Mouse (Mus musculus) megakaryocyte, adult 5-6 weeks (primary cell): ENCODE results near the gene Vax1. TPM values are rescaled to one million over a fixed set of nuclear protein-coding genes. Genes with fewer than 3 reads are reported as not detected.

Source experiments
- ATAC-seq: 2 replicates; pipeline ENCODE4 v1.8.0; 2016; ENCODE audit warnings: mild to moderate bottlenecking, inconsistent platforms; ENCODE audit not compliant: poor library complexity, severe bottlenecking
- total RNA-seq, 2 experiments: library from RNA; stranded (forward) in 1 of 2; stranded (reverse) in 1 of 2; fragments of 153-499, 151-499 nt in 1 of 2; fragments of 221-1000, 200-1000 nt in 1 of 2; gene quantifications; 2 replicates each; pipeline versions ENCODE4 v1.2.3 to v1.2.4; 2015 to 2017

Vax1 gene
- total RNA-seq, 2 experiments from 2014 or later: not detected

DNA sequence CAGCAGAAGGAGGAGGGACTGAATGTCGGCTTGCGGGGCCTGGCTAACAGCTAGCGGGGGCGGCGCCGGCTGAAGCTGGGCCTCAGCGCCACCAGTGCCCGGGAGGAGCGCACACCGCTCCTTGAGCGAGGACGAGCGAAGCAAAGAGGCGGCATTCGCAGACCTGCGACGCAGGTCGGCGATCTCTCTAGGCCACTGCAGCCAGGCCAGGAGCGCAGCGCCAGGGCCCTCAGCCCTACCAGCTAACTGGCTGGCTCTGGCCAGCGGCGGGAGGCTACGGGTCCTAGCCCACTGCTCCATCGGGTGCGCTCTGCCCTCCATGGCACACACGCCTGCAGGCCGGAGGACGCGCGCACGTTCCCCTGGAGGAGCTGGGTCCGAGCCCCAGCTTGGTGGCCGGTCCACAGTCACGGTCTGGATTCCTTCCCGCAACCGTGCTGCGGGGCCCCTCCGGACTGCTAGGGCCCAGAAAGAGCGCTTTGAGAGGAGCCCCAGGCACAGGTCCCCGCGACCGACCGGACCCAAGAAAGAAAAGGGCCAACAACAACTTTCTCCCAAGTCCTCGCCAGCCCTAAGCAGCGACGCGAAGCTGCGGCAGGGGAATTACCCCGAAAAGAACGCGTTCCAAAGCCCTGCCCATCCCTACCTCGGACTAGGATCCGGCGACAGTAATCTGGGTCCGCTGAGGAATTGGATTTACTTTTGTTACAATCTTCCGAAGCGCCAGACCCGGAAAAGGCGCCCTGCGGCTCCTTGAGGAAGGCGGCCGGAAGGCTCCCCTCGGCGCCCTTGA lies 517 bp downstream of the Vax1 start:
- ATAC-seq: no peak

DNA sequence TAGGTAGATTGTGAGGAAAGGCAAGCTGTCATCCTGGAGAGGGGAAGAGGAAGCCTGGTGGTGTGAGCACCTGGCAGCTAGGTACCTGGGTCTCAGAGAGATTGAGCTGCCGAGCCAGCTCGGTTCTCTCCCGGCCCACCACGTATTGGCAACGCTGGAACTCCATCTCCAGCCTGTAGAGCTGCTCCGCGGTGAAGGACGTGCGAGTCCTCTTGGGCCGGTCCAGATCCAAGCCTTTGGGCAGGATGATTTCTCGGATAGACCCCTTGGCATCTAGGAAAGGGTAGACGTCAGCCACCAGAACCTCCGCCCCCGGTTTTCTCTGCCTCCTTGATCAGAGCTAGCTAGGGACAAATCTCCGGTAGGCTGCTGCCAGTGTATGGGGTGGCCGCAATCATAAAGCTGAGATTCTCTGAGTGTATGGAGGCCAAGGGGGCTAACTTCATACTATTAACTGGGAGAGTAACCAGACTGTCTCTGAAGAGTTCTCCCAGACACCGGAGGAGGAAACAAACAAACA lies 1.4 kb downstream of the Vax1 start:
- ATAC-seq: no peak

DNA sequence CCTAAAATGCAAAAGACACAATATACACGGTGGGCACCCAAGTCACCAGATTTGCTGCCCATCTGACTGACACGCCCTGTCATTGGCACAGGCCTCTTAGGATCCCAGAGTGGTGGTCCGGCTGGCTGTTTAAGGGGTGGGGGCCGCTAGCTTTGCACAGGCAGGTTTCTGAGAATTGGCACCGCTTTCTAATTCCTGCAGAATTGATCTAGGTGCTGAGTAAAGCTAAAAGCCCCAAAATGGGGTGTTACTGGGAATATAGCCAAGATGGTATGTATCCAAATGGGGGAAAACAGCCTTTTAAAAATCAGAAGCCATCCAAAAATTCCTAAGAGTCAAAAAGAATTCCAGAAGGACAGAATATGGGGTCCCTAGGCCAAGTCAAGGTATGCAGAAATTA lies 2.0 kb downstream of the Vax1 start:
- ATAC-seq: no peak

DNA sequence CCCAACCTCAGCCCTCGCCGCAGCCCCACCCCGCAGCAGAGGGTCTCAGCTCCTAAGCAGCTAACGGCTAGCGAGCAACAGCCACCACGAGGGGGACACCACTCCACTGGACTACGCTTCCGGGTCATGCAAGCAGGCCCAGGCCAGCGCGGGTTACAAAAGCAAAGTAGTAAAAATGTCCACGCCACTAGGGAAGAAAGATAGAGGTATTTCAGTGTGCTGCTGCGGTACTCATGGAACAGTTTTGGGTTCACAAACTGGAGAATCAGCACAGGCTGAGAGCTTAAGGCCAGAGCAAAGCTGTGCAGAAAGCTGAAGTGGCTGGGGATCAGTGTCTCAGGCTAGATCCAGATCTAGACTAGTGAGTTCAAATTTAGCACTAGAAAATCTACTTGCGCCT lies 3.0 kb downstream of the Vax1 start:
- no peak for ATAC-seq

DNA sequence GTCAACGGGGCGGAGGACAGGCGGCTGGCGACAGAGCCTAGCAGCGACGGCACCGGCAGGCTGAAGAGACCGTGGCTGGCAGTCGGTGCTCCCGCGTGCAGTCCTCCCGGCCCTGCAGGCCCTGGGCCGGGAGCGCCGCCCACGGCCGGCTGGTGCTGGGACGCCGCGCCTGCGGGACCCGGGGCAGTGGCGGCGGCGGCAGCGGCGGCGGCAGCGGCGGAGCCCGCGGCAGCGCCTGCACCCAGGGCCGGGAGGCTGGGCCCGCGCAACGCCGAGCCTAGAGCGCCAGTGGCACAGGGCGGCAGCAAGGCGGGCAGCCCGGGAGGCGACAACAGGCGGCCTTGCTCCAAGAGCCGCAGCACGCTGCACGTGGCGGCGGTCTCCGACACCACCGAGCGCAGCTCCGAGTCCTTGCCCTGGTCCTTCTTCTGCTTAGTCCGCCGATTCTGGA lies 3.5 kb downstream of the Vax1 start:
- ATAC-seq: no peak

DNA sequence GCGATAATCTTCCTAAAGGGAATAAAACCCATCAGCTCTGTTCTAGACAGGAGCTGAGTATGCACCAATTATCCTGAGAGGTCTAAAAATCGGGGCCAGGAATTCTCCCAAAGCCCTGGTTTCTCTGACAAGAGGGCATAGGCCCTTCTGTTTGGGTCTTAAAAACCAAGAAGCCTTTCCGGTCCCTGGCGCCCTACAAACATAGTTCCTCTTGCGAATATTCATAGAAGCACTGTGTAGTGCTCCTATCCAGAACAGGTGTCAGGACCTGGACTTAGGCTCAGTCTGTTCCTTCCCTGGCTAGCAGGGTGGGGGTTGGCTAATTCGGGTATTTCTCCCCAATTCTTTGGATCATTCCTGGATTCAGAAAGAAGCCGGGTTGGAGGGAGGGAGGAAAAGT lies 4.3 kb downstream of the Vax1 start:
- no peak for ATAC-seq

DNA sequence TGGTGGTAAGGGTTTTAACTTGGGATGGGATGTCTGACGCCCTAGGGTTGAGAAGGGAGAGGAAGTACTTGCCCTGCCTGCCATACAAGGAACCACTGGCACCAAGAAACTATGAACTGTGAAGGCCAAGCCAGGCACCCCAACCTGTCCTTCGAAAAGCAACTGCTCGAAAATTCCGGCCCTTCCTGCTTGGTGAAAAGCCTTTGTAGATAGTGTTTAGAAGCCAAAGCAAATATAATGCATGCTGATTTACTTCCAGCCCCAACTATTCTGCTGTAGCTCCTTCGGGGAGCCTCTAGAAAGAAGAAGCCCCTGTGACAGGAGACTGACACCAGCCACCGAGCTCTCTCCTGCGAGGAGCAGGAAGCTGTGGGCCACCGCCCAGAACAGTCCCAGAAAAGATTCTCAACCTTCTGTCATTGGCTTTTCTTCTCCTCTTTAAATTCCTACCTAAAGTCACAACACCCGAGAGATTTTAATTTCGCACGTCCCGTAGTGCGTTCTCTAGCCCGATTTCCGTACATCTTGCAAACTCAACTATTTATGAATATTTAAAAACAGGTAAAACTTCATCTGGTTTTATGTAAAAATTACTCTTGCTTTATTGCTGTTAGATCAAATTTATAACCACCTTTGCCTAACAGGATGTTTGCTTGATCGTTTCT lies 4.8 kb downstream of the Vax1 start:
- ATAC-seq: no peak

DNA sequence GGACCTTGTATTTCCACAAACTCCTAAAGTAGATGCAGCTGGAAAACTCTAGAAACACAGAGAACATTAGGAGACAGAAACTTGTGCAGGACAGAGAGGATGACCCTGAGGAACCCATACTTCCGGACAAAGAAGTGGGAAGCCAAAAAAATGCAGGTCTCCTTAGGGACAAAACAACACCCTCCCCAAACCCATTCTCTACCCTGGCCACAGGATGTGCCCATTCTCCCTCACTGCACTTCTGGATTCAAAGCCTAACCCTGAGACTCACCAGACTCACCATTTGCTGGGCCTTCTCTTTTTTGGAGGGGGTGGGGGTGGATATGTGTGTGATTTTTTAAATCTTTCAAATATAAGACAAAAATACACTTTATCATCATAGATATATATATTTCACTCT lies 5.7 kb downstream of the Vax1 start:
- ATAC-seq: no peak

DNA sequence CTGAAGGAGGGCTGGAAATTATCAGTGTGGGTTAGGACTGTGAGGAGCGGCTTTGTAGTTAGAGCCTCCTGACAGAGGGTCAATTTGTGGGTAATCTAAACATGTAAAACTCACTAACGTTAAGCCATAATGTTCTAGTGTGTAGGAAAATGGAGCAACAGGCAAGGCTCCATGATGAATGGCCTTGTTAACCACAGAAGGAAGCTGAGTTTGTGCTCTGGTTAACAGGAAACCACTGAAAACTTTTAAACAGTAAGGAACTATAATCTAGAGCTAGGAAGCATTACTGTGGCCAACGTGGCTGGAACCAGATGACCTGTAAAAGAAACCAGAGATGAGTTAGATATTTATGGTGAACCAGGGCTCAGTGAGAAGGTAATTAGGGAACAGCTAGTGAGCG lies 13.2 kb downstream of the Vax1 start:
- no peak for ATAC-seq

DNA sequence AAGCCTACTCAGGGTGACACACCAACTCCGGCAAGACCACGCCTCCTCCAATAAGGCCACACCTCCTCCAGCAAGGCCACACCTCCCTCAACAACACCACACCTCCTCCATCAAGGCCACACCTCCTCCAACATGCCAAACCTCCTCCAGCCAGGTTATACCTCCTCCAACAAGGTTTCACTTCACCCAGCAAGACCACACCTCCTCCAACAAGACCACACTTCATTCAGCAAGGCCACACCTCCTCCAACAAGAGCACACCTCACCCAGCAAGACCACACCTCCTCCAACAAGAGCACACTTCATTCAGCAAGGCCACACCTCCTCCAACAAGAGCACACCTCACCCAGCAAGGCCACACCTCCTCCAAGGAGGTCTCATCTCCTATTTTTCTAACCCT lies 15.7 kb downstream of the Vax1 start:
- ATAC-seq: no peak

DNA sequence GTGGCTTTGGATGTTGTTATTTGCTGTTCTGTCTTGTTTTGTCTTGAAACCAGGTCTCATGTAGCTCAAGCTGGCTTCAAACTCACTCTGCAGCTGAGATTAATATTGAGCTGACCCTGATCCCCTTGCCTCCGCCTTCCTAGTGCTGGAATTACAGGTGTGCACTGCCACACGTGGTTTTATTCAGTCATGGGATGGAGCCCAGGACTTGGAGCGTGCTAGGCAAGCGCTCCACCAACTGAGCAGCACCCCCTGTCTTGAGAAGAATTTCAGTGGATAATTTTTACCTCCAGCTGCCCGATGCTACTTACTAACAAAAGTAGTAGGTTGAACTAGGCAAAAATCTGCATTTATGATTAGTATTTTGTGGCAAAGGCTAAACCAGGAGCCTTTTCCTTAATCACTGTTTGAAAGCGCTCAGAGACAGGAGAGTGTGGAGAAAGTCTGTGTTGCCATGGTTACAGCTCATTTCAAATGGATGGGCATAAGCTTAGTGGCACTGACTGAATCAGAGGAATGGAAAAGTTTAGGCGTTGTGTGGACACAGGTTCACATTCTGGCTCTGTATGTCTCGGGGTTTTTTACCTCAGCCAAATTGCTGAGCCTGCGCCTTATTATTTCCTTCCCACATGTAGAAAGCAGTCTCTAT lies 24.2 kb downstream of the Vax1 start:
- no peak for ATAC-seq

DNA sequence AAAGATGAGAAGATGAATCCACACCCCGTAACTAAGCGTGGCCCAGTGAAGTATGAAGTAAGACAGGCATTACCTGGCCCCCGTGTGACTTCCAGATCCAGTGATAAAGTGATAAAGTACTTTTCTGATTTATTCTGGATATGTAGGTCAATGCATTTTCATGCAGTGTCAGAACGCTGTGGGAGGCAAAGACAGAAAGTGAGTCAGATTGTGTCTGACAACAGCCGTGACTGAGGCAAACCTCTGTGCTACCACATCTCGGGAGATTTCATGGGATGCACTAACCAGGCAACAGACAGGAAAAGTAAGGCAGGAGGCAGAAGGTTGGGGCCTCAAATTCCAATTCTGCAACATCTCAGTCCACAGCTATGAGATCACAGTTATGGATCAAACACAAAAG lies 24.8 kb downstream of the Vax1 start:
- no peak for ATAC-seq

DNA sequence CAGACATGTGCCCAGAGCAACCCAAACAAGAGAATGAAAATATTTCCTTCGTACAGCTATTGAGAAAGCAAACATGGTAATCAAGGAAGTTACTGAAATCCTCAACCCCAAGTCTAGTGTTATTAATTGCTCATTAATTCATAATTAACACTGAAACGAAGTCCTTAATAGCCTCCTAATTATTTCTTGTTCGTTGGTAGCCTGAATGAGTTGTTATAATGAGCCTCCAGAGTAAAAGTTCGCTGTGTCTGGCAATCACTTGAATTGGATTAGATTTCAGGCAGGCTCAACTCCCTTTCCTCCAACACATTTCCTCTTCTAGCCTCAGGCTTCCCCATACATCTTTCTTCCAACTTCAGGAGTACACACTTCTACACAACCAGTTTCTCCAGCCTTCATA lies 27.6 kb downstream of the Vax1 start:
- no peak for ATAC-seq

DNA sequence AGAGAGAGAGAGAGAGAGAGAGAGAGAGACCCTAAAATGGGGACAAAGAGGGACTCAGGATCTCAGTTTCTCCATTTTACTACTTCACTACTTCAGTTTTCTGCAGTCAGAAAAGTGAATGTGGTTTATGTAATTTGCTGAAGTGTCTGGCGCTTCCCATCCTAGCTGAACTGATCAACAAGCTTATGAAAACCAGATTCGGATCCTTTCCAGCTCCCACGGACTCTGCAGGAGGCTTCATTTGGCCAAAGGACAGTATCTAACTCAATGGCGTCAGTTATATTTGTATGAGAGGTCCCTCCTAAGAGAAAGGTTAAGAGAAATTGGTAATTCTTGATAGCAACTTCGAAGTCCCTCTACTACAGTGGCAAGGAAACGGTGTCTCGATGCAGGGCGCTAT lies 34.5 kb downstream of the Vax1 start:
- no peak for ATAC-seq

DNA sequence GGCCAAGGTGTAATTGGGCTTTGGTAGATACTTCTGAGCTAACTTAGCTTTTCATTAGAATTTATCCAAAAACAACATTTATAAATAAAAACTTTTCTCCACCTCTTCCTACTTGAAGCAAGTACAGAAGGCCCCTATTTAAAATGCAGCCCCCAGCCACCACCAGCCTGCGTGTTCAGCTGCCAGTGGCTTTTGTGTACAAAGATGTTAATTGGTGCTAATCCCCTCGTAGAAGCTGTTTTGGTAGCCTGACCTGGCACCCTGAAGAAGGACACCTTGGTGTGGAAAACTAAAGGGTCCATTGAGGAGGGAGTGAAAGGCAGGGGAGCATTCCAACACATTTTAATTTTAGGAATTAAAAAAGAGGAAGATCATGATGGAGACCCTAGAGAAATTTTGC lies 34.9 kb downstream of the Vax1 start:
- no peak for ATAC-seq

DNA sequence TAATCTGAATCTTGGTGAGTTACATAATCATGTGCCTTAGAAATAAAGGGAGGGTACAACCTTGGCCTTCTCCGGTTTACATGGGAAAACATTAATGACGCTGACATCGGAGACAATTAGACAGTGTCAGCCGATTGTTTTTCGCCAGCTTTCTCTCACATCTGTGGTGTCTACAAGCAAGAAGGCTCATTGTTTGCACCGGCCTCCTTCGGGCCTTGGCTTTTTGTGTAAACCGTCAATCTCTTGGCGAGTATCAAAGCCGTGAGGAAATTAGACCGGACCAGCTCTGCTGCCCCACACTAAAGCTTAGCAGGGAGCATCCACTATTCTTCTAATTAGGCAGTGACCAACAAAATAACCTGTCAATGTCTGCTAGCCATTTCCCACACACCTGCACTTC lies 36.7 kb downstream of the Vax1 start:
- ATAC-seq: no peak

DNA sequence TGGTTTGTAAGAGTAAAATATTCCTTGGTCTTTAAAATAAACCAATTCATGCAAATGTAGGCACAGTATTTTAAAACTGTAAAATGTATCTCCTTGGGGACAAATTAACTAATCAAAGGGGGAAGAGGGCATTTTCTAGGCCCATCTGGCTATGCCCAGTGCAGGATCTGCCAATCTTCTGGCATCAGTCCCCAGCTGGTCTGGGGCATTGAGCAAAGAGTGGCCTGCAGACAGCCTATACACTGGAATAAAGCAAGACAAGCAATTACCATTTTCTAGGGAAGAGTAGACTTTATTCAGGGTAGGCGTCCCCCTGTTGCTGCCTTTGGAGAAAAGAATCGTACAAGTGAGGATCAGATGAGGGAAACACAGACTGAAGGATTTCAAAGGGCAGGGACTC lies 40.2 kb downstream of the Vax1 start:
- ATAC-seq: no peak

DNA sequence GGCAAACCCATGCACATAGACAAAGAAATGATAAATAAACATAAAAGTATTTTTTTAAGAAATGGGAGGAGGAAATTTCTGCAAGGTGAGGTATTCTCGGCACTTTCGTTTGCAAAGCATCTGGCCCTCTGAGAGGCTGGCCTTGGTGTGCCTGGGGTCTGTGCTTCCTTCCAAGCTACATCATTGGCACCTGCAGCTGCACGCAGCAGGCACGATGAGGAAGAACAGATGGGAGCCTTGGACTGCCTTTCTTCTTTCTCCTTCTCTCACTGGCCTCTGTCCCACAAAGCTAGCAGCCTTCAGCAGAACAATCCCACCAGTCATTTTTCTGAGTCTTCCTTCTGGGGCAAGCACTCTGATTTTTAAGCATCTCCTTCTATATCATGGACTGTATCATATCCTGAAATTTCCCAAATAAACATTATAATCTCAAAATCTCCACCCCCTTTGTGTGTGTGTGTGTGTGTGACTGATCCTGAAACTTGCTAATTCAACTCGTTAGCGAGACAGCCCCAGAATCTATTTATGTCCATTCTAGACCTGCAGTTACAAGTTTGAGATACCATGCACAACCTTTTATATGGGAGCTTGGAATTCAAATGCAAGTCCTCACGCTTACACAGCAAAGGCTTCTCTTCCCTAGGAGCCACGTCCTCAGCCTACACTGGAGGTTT lies 41.2 kb downstream of the Vax1 start:
- no peak for ATAC-seq

DNA sequence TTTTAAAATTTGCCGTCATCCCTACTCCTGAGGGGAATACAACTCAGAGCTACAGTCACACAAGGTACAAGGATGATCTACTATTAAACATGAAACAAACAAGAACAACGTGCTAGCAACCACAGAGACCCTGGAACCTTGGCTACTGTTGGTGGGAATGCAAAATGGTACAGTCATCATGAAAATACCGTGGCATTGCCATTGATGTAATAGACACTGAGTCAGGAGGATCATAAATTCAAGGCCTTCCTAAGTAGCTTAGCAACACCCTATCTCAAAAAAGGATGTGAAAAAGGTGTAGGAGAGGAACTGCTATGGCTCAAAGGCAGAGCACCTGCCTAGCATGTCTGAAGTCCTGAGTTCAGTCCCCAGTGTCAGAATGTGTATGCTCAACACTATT lies 42.4 kb downstream of the Vax1 start:
- no peak for ATAC-seq
